Mouse (Mus musculus) MEL (cell line): Measurements from ENCODE around the gene Abhd17b.

Source experiments
- CTCF ChIP-seq, 3 experiments: IDR thresholded peaks in 2 of 3; conservative IDR thresholded peaks in 1 of 3; 2 replicates each; pipeline ENCODE4 v1.5.1; 2011 to 2012; ENCODE audit warnings: low read length in 3 of 3, low read depth in 2 of 3, mild to moderate bottlenecking in 2 of 3, improper control_type of control experiment in 1 of 3, inconsistent platforms in 1 of 3, mixed read lengths in 1 of 3, moderate library complexity in 1 of 3; ENCODE audit not compliant: control insufficient read depth in 1 of 3, insufficient read depth in 1 of 3, poor library complexity in 1 of 3, severe bottlenecking in 1 of 3
- POLR2A ChIP-seq, 2 experiments: IDR thresholded peaks; 2 replicates each; pipeline ENCODE4 v1.6.1; 2011 to 2012; ENCODE audit warnings: low read length in 2 of 2, mild to moderate bottlenecking in 2 of 2, control low read depth in 1 of 2, improper control_type of control experiment in 1 of 2, low read depth in 1 of 2, moderate library complexity in 1 of 2; ENCODE audit not compliant: control insufficient read depth in 1 of 2, insufficient read depth in 1 of 2, poor library complexity in 1 of 2

- TF ChIP-seq POLR2A (IDR thresholded peaks at IDR 0.05; ENCODE audit: control insufficient read depth in 1 of 2, insufficient read depth in 1 of 2, low read depth in 1 of 2, low read length in 2 of 2, poor library complexity in 1 of 2) (no peak), CTCF (IDR thresholded peaks at IDR 0.05 in 2 of 3, conservative IDR thresholded peaks at IDR 0.05 in 1 of 3; ENCODE audit: control insufficient read depth in 1 of 3, insufficient read depth in 1 of 3, low read depth in 2 of 3, low read length in 3 of 3, poor library complexity in 1 of 3, severe bottlenecking in 1 of 3) (no peak)
Measured at GRCm38 (mm10) chr19:21651664-21652063, 1.3 kb upstream of the Abhd17b start.
